Mouse (Mus musculus) liver, adult 2 months (tissue): ENCODE measurements around the gene Isg20.

Experiments
- CTCF ChIP-seq: fragments of 200-500 bp; IDR thresholded peaks from 2 replicates; pipeline ENCODE4 v1.5.1; 2011; ENCODE audit warnings: low read depth, low read length, control low read depth
- POLR2A ChIP-seq: fragments of 200-500 bp; IDR thresholded peaks from 2 replicates; pipeline ENCODE4 v1.6.1; 2011; ENCODE audit warnings: low read length, control low read depth; ENCODE audit not compliant: insufficient read depth; ENCODE audit errors: extremely low read depth

DNA sequence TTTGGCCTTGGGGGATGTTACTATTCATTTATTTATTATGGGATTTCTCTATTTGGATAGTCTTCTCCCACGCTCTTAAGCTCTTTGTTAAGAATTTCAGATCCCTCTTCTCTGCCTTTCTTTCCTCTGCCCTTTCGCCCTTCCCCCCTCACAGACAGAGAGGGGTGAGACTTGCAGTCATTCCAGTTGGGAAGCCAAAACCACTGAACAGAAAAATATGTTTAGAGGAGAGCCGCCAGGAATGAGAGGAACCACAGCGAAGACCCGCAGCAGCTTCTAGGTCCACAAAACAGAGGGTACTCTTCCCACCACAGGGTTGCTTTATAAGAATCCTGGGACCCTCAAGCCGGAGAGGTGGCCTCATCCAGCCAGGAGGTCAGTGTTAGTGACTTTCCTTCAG, 41.4 kb downstream of the Isg20 start:
- no peak for TF ChIP-seq CTCF
- no peak for TF ChIP-seq POLR2A
